Comparison of ENCODE assay signal across 28 mouse cellular contexts in genomic region chr17:30341556-30341955, GRCm38 (mm10).
"Had no signal": no experiment of that assay in that cellular context is flagged by ENCODE, and none has a peak within 500 bp of the region (broad histone marks: within the 10 kb centered on the region; RNA-seq: fewer than 3 reads in every experiment).

No protein-coding gene starts in this region.

- H3K4me1 ChIP-seq: embryonic facial prominence, embryonic 15.5 days had no signal

- DNase-seq: cerebellum, adult 18-20 months; cerebellum, adult 2 months; cerebellum, adult 8-10 months; cerebellum, adult 9-10 months; cerebellum, adult 9-11 months; cerebellum, postnatal 10 days; cerebellum, postnatal 14 days; cerebellum, postnatal 25 days; cerebellum, postnatal 36 days; embryo, embryonic 11 days; forebrain, postnatal 0 days; gastrocnemius, adult 2 months; gastrocnemius, postnatal 10 days; gastrocnemius, postnatal 14 days; gastrocnemius, postnatal 25 days; gastrocnemius, postnatal 36 days; heart, adult 18-20 months had no signal

- H3K9ac ChIP-seq: embryonic facial prominence, embryonic 12.5 days; embryonic facial prominence, embryonic 13.5 days; embryonic facial prominence, embryonic 15.5 days; forebrain, embryonic 12.5 days; forebrain, embryonic 13.5 days; forebrain, embryonic 15.5 days; forebrain, postnatal 0 days had no signal

- H3K4me2 ChIP-seq: embryonic facial prominence, embryonic 12.5 days; embryonic facial prominence, embryonic 13.5 days; embryonic facial prominence, embryonic 15.5 days; forebrain, embryonic 12.5 days; forebrain, embryonic 13.5 days; forebrain, embryonic 15.5 days had no signal

- ATAC-seq: forebrain, embryonic 13.5 days; forebrain, embryonic 14.5 days; forebrain, embryonic 15.5 days; forebrain, embryonic 16.5 days had no signal

- H3K9me3 ChIP-seq: embryonic facial prominence, embryonic 10.5 days; embryonic facial prominence, embryonic 12.5 days; embryonic facial prominence, embryonic 13.5 days; embryonic facial prominence, embryonic 15.5 days; forebrain, embryonic 10.5 days; forebrain, embryonic 12.5 days; forebrain, embryonic 13.5 days; forebrain, embryonic 15.5 days had no signal

- H3K27me3 ChIP-seq: embryonic facial prominence, embryonic 12.5 days; embryonic facial prominence, embryonic 13.5 days; embryonic facial prominence, embryonic 15.5 days; forebrain, embryonic 12.5 days; forebrain, embryonic 13.5 days; forebrain, embryonic 15.5 days had no signal

- H3K27ac ChIP-seq: embryonic facial prominence, embryonic 10.5 days; embryonic facial prominence, embryonic 12.5 days; embryonic facial prominence, embryonic 13.5 days; embryonic facial prominence, embryonic 15.5 days; forebrain, embryonic 12.5 days; forebrain, embryonic 15.5 days; gastrocnemius, adult 2 months had no signal

- H3K4me3 ChIP-seq: embryonic facial prominence, embryonic 10.5 days; embryonic facial prominence, embryonic 12.5 days; embryonic facial prominence, embryonic 13.5 days; embryonic facial prominence, embryonic 15.5 days; erythroblast, embryonic 14.5 days; forebrain, embryonic 10.5 days; forebrain, embryonic 12.5 days; forebrain, embryonic 13.5 days; forebrain, embryonic 15.5 days; gastrocnemius, adult 2 months had no signal

- H3K36me3 ChIP-seq: embryonic facial prominence, embryonic 10.5 days; embryonic facial prominence, embryonic 12.5 days; embryonic facial prominence, embryonic 13.5 days; embryonic facial prominence, embryonic 15.5 days; forebrain, embryonic 10.5 days; forebrain, embryonic 12.5 days; forebrain, embryonic 15.5 days had no signal
